Mouse (Mus musculus): ENCODE results near the gene Hist1h2bn.
"Not testable (repeated sequence)": the region's sequence is repeated elsewhere in the genome, so short reads cannot be mapped to it uniquely, and the experiment has no call there.

Gene Hist1h2bn

GRCm38 (mm10) chr13:21729544-21729943 is 24.4 kb upstream of the Hist1h2bn start:
- no peak for DNase-seq

GRCm38 (mm10) chr13:21733466-21733865 is 20.5 kb upstream of the Hist1h2bn start:
- no peak for DNase-seq

GRCm38 (mm10) chr13:21734010-21734905 is 19.7 kb upstream of the Hist1h2bn start:
- peak; percentile 90 for DNase-seq

- peak; percentile 88 for DNase-seq
Measured at GRCm38 (mm10) chr13:21734906-21735767, 18.8 kb upstream of the Hist1h2bn start, which contains the start of gene Hist1h4j. Gene Hist1h4j, plus strand, starts transcription at chr13:21735064.

GRCm38 (mm10) chr13:21745006-21745405 is 8.9 kb upstream of the Hist1h2bn start:
- DNase-seq = no peak

- no peak for DNase-seq
Measured at GRCm38 (mm10) chr13:21749387-21750158, 4.3 kb upstream of the Hist1h2bn start.

- DNase-seq = peak; percentile 96
Measured at GRCm38 (mm10) chr13:21750159-21751017, 3.5 kb upstream of the Hist1h2bn start, which contains the start of gene Hist1h4k. Gene Hist1h4k, minus strand, starts transcription at chr13:21750505.

- DNase-seq = no peak
Measured at GRCm38 (mm10) chr13:21751417-21751816, 2.5 kb upstream of the Hist1h2bn start.

DNA sequence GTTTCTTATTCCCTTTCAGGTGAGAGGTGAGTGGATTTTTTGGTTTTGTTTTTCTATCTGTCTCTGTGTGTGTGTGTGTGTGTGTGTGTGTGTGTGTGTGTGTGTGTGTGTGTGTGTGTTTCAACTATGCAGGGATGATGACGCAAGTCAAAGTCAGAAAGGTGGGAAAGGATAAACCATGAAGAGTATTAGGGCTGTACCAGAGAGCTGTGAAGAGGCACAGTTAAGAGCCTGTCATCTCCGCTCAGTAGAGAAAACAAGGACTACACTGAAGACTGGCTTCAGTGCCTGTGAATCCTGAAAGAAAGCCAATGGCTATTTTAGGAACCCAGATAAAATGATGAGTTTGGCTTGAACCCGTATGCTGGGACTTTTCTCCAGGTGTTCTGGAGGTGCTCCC is 2.1 kb upstream of the Hist1h2bn start:
- DNase-seq = no peak

DNA sequence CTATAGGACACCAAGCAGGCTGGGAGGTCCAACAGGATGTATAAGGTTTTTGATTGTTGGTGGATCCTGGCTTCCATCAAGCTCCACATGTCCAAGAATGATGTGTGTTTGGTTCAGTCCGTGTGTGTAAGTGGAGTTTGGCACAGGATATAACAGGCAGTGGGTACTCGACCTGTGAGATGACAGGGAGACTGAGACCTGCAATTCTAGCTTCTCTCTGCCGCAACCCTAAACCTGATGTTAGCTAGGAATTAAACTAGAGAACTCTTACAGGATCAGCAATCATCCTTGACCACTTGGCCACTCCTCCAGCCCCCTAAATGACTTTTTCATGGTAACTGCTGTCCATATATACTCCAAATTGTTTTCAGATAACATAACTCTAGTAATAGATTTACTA is 1.6 kb upstream of the Hist1h2bn start:
- DNase-seq = no peak

DNA sequence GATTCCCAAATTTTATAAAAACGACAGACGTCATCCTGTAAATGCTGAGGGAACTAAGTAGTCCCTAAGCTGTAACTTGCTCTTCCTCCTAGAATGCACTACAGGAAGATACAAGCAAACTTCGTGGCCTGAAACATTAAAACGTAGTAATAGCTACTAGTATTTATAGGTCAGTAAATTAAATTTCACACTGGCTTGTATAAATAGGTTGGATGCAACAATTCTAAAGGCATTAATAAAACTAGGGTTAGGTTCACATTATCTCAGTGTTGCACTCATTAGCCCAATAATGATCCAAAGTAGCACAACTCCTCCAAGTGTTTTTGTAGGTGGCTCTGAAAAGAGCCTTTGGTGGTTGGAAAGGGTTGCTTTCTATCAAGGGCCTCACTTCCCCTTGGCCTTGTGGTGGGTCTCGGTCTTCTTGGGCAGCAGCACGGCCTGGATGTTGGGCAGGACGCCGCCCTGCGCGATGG is 836 bp upstream of the Hist1h2bn start:
- DNase-seq = no peak

- not testable (repeated sequence) for DNase-seq
Measured at GRCm38 (mm10) chr13:21754294-21755001, 525 bp downstream of the Hist1h2bn start.

DNA sequence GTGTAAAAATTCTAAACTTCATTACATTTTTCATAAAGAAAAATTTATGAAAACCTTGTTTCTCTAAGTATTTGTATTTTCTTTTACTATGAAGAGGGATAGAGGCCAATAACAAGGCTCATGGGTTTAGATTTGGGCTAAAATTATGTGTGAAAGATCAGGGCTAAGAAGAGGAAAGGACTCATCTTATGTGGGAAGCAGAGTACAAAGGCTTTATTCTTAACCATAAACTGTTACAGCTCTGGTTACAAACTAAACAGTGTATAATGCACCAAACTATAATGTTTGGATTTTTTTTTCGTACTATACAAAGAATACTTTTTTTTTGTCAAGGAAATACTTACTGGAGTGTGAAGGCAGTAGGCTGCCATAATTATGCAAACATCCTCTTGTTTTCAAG is 1.8 kb downstream of the Hist1h2bn start:
- no peak for DNase-seq

DNA sequence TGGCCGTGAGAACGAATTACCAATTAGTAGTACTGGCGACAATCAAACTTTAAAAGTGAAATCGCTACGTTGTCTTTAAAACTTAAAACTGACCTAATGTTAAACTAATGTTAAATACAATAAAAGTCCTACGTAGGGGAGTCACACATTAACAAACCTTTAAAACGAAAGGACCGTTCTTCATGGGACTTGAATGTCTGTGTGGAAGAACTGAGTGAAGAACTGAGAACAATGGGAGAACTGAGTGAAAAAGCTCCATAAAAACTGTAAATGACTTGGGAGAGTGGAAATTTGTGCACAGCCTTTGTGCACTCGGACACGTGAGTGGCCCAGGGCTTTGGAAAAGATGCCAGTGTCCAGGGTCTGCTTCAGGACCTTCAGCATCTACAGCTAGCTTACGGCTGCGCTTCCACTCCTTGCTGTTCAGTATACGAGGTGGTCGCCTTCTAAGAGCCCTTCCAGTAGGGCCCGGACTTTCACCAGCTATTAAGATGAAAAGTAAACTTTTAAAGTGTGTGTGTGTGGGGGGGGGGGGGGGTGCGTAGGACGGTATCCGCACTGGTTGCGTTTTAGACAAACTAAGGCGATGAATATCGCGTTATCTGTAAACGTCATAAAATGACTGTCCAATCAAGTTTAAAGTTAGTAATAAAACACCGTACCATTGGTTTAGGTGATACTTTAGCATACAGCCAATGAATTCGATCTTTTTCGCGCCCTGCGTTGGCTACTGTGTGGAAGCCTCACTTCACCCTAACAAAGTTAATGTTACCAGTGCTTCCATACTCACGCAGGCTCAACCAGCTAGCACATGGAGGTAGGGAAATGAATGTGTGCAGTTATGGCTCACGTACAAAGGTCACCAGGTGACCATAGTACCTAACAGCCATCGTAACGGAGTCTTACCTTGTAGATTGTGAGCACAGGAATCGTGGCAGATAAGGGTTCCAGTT is 25.2 kb downstream of the Hist1h2bn start:
- DNase-seq = peak; percentile 90

DNA sequence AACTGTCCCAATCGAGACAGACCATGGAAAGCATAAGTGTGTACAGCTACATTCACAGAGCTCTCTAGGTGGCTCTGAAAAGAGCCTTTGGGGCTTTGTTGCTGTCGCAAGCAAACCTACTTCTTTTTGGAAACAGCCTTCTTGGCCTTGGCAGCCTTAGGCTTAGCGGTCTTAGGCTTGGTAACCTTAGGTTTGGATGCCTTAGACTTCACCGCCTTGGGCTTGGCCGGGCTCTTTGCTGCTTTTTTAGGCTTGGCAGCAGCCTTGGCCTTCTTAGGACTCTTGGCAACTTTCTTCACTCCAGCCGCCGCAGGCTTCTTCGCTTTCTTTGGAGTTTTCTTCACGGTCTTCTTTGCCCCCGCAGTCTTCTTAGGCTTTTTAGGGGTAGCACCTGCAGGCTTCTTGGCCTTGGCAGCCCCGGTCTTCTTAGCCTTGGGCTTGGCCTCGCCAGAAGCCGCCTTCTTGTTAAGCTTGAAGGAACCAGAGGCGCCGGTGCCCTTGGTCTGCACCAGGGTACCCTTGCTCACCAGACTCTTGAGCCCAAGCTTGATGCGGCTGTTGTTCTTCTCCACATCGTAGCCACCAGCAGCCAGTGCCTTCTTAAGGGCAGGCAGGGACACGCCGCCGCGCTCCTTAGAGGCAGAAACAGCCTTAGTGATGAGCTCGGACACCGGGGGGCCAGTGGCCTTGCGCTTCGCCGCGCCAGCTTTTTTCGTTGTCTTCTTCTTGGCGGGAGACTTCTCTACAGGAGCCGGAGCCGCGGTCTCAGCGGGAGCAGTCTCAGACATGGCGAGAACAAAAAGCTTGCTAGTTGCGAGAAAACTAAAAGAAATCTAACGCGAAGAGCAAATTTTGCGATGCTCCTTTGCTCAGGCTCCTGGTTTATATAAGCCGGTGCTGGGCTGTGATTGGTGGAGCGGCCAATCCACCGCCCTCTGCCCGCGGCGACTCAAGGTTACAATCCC is 26.1 kb downstream of the Hist1h2bn start, which contains the start of gene Hist1h1b:
Hist1h1b (minus strand) TSS at position 859 of the 965 bp plus-strand sequence.
- peak; percentile 83 for DNase-seq

GRCm38 (mm10) chr13:21781021-21781555 is 27.2 kb downstream of the Hist1h2bn start:
- no peak for DNase-seq

DNA sequence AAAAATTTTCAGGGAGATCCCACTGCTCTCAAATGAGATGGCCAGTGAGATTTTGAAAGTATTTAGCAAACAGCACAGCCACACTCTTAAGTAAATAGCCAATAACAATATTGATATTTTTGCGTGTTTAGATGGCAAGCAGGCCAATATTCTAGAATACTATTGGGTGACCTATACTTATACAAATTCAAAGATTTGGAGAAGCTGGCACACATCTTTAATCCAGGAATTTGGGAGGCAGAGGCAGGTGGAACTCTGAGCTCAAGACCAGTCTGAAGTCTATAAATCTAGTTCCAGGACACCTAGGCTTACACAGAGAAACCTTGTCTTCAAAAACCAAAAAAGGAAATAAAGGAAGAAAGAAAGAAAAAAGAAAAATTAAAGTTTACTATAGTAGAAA is 27.7 kb downstream of the Hist1h2bn start:
- DNase-seq = no peak
